Mouse (Mus musculus) bone marrow, adult 2 months (tissue): ENCODE measurements around the gene Aebp2.

Experiments
- CTCF ChIP-seq: fragments of 200-500 bp; IDR thresholded peaks from 2 replicates; pipeline ENCODE4 v1.5.1; 2011; ENCODE audit warnings: low read length, control low read depth; ENCODE audit not compliant: control insufficient read depth, insufficient read depth
- POLR2A ChIP-seq: fragments of 200-500 bp; IDR thresholded peaks from 2 replicates; pipeline ENCODE4 v1.6.1; 2011; ENCODE audit warnings: low read depth, mild to moderate bottlenecking, control low read depth, low read length, borderline replicate concordance; ENCODE audit not compliant: control insufficient read depth

- TF ChIP-seq CTCF = no peak
- no peak for TF ChIP-seq POLR2A
Measured at GRCm38 (mm10) chr6:140662290-140662689, 39.8 kb downstream of the Aebp2 start.
